Mouse (Mus musculus) retina, adult 2 months (tissue): Measurements from ENCODE around the gene Sh3bgrl3.

Experiments
- DNase-seq: peaks from one replicate; pipeline ENCODE4 v3.0.0-alpha.2; 2012; ENCODE audit warnings: low read depth, low spot score

Sh3bgrl3 gene

DNA sequence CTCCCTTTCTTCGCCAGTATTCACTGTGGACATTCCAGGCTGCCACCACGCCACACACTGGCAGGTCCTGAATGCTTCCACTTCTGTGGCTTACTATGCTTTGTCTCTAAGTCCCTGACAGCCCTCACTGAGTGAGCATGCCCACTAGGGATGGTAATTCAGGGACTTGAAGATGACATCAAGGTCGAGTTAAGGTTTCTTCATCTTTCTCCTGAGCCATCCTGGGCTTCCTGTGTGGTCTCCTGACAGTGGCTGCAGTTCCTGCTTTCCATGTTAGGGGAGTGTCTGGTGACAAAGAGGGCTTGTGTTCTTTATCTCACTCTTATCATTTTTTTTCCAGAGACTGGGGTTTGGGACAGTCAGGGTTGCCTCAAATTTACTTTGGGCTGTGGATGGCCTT is 17.9 kb downstream of the Sh3bgrl3 start:
- no peak for DNase-seq

DNA sequence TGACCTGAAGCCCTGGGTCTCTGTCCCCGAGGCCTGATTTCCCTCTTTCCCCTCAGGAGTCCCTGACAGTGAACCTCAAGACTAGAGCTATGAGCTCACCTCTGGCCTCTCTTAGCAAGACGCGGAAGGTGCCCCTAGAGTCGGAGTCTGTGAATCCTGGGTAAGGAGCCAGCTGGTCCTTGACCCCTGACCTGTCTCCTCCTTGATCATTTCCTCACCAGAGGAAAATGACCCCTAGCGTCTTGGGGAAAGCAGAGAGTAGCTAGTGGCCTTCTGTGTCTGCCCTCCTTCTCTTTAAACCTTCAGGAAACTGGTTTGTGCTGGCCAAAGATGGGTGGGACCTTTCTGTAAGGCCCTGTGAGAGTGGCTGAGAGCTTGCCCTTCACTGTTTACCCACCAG is 20.4 kb downstream of the Sh3bgrl3 start:
- no peak for DNase-seq

DNA sequence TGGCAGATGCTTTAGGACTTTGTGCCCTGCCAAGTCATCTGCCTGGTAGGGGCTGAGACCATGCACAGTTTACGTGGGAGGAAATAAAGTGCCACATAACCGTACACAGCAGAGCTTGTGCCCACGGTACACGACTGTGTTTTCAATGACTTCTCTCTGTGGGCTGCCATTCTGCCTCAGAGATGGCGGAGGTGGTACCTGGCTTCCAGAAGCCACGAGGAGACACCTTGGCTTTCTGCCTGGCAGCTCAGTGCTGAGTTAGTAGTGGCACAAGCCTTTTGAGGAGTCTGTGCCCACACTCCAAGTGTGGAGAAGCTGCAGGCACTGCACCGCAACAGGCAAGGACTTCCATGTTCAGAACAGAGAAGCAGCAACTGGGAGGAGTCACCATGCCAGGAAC is 20.9 kb downstream of the Sh3bgrl3 start:
- DNase-seq = no peak

DNA sequence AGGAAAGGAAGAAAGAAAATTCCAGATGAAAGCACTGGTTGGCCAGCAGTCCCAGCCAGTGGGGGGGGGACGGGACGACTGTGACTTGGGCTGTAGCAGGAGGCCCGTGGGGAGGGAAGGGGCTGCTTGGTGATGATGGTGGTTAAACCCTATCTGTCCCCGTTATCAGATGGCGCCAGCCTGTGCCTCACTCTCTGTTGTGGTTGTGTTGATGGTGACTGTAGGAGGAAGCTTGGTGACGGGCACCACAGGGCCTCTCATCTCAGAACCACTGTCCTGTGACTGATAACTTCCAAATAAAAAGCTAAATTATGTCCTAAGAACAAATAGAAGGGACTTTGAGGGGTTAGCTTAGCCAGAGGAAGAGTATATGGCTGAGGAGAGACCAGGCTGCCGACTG is 22.5 kb downstream of the Sh3bgrl3 start:
- no peak for DNase-seq

DNA sequence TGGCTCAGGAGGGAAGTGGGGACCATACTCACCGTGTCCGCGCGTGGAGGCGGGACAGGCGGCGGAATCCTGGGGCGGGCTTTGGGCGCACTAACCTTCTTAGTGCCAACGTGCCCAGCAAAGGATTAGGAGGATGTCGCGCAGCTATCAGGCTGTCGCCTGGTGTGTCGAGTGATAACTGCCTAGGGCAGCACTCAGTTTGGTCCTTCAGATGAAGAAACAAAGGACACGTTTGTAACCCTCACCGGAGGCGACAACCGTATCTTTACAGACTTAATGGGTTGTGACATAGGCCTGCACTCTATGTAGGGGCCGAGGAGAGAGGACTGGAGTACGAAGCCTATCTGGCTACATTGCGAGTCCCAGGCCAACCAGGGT is 25.9 kb downstream of the Sh3bgrl3 start:
- peak; percentile 76 for DNase-seq

DNA sequence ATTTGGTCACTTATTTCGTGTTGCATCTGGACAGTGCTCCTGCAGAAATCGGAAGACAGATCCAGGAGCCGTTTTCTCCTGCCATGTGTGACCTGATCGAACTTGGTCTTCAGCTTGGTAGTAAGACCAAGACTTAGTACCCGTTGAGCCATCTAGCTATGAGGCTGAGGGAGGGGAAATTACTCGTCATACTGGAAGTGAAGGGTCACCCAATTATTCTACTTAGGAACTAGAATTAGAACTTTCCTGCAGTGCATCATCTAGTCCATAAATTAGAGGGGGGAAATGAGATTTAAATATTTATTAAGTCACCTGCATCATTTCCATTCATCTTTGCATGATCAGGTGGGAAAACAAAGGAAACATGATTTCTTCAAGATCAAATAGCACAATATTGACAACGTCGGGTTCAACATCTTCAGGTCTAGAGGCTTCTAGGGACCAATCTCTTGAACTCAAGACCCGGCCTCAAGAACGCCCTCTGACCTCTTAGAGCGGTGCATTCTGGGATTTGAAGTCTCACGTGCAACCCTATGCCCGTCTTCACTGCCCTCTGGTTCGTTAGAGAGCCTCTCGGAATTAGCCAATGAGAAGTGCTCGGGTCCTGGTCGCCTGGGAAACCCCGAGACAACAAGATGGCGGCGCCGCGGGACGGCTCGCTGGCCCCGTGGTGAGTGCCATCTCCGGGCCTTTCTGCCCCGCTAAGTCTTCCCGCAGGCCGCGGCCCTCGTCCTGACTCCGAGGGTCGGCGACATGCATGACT is 26.4 kb downstream of the Sh3bgrl3 start, which contains the start of gene Ubxn11:
Gene Ubxn11, plus strand, starts transcription at position 592 of the 763 bp plus-strand sequence.
- peak; percentile 85 for DNase-seq

DNA sequence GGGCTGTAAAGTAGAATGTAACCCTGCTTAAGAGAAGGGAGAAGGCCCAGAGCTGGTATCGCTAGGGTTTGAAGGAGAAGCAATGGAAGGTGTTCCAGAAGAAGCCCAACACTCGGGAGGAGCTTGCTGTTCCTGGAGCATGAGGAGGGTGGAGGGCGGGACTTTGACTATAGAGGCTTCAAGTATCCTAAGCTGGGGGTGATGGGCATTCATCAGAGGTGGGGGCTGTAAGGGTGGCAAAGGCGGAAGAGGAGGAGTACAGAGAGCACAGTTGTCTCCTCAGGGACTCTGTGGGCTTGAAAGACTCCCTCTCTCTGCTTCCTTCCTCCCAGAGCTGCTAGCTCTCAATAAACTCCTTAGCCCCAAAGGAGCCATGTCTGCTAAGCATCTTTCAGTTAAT is 28.3 kb downstream of the Sh3bgrl3 start:
- no peak for DNase-seq

DNA sequence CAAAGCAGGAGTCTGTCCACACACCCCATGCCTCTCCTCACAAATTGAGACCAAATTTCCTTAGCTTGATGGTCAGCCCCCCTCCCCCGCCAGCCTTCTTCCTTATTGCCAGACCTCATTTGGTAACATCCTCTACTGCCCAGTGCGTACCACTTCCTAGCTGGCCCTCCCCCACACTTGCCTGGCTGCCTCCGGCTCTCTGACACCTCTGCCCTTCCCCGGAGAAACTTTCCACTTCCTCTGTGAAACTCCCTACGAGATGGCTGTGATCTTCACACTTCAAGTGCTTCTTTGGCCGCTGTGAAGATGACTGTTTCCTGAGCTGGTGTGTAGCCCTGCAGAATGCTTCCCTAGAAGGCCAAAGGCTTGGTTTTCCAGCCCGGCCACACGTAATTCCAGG is 30.0 kb downstream of the Sh3bgrl3 start:
- no peak for DNase-seq

DNA sequence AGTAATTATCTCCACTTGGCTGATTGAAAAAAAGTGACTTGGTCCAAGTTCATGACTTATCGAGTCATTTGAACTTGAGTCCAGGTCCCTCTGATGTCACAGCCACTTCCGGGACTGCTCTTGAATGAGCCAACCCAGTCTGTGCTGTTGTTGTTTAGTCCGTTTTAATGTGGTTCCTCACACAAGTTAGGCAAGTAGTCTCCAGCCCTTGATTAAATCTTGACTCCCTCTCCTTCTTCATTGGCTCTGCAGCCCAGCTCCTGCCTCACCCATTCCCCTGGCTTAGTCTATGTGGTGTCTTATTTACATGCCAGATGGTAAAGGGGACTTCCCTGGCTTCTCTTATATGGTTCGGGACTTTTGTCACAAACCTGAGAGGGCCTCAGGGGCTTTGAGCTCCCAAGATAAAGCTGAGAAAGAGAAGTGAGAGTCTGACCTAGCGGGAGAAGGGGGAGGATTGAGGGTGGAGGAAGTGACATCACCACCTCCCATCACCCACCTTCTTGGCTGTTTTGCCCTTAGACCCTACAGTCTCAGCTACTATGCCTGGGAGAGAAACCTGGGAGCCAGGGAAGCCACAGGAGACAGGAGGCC is 31.5 kb downstream of the Sh3bgrl3 start:
- DNase-seq = no peak

DNA sequence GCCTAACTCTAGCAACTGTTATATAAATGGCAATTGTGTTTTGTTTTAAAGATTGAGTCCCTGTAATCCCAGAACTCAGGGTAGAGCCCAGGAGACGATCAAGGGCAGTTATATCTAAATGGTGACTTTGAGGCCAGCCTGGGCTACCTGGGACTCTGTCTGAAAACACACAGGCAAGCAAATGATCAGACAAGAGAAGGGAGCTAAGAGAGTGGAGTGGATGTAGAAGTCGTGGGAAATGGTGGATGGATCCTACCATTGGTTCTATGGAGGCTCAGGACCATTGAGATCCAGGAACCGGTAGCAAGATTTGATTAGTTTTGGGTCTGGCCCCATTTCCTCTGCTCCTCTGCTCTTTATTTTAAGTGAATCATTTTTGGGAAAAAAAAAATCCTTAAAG is 32.5 kb downstream of the Sh3bgrl3 start:
- DNase-seq = no peak

DNA sequence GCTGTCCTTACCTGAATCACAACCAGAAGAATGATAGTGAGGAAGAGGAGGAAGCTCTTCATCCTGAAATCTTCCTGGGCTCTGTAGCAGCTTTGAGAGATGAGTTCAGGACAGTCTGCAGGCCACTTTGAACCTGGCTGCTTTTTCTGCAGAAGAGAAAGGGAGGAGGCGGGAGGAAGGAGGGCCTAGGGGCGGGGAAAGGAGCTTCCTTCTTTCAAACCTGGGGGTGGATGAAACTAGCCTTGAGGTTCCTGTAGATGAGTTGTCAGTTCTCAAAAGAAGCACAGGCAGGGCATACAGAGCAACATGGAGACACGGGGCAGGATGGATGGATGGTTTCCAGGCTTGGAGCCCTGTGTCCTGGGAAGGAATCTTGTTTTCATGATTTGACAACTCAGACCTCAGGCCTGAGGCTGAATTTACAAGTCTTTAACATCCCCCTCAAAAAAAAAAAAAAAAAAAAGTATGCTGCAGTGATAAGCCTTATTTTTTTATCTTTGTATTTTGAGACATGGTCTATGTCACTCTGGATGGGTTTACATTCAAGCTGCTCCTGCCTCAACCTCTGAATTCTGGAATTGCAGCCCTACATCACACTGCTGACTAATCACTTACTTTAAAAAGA is 33.6 kb downstream of the Sh3bgrl3 start, which contains the start of gene Cd52:
Gene Cd52, minus strand, starts transcription at position 160 of the 625 bp plus-strand sequence.
- no peak for DNase-seq

DNA sequence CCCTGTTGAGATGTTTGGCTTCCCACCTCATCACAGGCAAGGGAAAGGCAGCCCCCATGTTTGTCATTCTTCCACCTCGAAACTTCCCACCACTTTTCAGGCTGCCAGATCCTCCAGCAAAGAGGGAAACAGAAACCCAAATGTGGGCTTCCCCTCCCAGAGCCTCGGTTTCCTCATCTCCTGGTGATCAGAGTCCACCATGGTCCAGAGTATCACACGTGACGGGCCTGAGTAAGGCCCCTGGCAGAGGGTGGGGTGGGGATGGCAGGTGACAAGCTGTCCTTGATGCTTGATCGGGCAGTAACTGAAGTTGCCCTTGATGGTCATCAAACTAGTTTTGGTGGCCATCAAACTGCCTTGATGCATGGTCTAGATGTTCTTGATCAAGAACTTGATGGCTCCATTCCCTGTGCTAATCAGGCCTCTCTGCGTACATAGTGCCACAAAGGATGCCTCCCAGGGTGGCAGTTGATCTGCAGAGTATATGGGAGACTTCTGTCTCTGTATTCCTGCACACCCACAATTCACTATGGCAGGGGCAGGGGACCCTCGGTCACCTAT is 34.5 kb downstream of the Sh3bgrl3 start:
- no peak for DNase-seq

DNA sequence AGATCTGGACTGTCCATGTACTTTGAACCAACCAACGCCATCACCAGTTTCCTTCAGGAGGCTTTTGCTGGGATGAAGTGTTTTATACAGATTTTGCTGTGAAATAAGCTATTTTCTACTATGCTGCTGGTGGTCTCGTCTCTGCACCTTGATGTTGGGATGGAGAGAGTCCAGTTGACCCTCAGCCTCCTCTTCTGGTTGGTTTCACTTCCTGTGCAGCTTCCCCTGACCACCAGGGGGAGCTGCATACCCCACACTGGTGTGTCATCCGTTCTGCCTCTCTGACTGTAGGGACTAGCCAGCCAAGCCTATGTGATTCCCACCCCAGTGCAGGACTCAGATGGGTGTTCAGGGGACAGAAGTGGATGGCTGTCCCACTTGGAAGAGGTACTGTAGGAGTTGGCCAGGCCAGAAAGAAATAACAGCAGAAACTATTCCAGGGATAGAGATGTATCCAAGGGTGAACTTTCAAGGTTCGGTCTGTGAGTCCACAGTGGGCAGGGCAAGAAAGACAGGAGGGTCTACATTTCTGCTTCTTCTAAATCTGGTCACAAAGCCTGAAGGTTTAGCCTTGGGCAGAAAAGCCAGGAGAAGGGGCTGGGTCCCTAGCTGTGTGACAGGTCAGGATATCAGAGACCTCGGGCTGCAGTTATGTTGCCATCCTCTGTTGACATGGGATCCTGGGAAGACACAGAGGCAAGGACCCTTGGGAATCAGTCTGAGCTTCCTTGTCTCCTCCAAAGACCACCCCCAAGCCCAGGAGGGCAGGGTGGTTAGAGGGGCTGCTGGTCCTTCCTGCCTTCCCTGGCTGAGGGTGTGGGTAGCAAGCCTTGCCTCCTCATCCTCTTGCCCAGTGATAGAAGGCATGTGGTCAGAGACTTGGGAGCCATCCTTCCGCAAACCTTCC is 36.0 kb downstream of the Sh3bgrl3 start:
- peak; percentile 39 for DNase-seq

DNA sequence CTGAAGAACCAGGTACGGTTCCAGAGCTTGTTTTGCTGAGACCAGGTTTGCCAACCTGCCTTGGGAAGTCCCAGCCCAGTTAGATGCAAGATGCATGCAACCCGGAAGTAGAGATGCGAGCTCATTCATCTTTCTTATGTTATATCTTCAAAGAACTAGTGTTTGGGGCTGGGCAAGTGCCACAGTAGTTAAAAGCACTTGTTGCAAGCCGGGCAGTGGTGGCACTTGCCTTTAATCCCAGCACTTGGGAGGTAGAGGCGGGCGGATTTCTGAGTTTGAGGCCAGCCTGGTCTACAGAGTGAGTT is 37.4 kb downstream of the Sh3bgrl3 start:
- DNase-seq = no peak

DNA sequence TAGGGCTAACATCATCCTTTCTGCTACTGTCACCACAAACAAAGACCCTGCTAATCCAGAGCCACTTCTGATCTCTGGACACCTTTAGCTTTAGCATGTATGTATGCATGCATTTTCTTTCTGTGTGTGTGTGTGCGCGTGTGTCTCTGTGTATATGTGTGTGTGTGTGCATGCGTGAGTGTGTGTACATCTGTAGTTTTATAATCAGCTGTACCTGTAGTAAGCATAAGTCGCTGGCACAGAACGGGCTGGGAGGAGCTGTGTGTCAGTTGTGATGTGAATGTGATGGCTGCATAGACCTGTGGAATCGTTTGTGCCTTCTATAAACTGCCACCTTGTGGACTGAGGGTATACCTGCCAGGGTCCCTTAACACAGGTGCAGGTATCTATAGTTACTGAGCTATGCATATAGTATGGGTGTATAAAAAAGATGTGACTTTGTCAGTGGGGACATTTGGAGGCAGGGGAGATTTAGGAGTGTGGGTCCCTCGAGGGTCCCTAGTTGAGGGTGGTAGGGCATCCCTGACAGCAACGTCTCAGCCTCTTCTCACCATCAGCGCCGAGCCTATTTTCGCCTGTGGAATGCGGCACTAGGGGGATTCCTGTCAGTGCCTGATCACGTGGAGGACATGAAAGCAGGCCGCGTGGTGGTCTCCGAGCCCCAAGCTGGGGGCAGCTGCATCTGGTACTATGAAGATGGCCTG is 37.9 kb downstream of the Sh3bgrl3 start:
- no peak for DNase-seq

DNA sequence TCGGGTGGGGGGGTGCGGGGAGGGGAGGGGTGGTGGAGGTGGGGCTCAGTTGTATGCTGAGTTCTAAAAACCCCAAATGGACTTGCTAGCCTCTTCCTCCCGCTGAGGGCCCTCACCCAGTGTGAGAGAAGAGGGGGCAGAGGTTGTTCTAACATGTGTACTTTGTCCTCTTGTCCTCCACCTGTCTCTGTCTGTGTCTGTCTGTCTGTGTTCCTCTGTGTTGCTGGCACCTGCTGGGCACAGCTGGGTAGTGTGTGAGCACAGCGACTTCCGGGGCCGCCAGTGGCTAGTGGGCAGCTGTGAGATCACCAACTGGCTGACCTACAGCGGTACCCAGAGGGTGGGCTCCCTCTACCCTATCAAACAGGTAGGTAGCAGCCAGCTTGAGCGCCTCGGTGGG is 39.6 kb downstream of the Sh3bgrl3 start:
- no peak for DNase-seq

DNA sequence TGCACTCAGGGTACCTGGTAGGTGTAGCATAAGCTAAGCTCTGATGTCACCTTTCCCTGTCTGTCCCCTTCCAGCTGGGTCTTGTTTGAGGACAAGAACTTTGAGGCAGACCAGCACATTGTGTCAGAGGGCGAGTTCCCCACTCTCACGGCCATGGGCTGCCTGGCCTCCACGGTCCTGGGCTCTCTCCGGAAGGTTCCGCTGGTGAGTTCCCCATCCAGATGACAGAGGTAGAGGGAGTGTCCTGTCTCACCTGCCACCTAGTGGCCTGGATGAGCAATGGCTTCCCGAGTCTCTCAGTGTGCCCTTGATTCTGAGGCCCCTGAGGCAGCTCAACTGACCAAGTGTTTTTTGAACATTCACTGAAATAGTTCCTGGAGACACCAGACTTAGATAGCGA is 41.2 kb downstream of the Sh3bgrl3 start:
- peak; percentile 46 for DNase-seq

DNA sequence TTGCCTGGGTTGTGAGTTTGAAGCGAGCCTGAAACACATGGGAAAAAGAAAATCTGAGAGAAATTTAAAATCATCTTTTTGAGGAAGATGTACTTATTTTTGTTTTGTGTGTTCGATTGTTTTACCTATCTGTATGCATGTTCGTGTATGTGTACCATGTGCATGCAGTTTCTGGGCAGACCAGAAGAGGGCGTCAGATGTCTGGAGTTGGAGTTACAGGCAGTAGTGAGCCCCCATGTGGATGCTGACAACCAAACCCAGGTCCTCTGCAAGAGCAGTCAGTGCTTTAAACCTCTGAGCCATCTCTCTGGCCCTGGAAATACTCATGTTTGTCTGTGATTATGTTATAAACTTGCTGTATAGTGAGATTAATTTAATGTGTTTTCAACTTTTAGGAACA is 43.6 kb downstream of the Sh3bgrl3 start:
- no peak for DNase-seq

DNA sequence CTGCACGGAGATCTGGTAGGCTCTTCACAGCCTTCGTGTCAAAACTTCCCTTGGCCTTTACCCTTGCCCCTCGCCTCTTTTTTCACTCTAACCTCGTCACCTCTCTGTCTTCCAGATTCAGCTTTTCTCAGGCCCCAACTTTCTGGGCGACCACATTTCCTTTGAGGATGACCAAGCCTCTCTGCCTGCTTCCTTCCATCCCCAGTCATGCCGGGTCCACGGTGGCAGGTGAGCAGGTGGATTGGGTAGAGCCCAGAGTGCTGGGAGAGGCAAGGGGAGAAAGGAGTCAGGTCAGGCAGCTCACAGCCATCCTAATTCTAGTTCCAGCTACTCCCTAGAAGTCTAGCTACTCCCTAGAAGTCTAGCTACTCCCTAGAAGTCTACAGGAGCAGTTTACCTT is 46.1 kb downstream of the Sh3bgrl3 start:
- no peak for DNase-seq

DNA sequence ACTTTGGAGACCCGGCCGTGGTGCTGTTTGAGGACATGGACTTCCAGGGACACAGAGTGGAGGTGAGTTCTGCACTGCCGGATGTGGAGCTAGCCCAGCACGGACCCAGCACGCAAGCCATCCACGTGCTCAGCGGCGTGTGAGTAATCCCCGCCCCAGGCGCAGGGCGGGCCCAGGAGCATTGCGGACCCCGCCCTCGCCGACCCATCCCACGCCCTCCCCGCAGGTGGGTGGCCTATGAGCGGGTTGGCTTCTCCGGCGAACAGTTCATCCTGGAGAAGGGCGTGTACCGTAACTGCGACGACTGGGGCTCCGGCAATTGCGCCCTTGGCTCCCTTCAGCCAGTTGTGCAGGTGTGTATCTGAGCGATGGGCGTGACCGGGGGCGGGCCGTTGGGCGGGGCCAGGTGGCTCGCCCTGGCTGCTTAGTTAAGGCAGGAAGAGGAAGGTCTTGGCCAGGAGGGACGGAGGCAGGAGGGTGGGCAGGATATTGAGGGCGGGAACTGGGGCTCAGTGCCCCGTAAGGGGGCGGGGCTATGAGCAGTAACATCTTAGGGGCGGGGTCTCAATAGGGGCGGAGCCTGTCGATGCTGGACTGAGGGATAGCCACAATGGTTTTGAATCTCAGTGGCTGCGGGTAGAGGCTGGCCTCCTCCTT is 46.7 kb downstream of the Sh3bgrl3 start:
- DNase-seq = peak; percentile 43

DNA sequence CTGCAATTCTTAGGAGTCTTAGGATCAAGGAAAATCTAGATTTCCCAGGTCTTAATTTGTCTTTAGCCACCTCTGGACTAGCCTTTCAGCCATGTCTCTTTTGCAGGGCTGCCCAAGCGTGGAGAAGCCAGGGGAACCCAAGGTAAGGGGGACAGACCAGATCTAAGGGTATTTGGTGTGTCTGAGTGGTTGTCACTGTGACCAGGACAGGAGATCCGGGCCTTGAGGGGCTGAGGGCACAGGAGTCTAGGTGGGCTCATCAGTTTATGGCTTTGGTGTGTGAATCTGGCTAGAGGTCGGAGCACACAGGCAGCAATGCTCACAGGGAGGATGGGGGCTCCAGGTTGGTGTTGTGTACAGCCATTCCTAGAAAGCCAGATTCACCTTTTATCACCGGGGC is 47.9 kb downstream of the Sh3bgrl3 start:
- DNase-seq = no peak
